Mouse (Mus musculus) erythroblast, embryonic 14.5 days (primary cell): ENCODE data around the gene Ahnak2. TPM values are rescaled to one million over a fixed set of nuclear protein-coding genes. Genes with fewer than 3 reads are reported as not detected.

Experiments used
- H3K27me3 ChIP-seq: 2 replicates; pipeline ENCODE4 v1.6.1; 2012; ENCODE audit warnings: inconsistent platforms; ENCODE audit not compliant: control insufficient read depth
- H3K36me3 ChIP-seq: 2 replicates; pipeline ENCODE4 v1.6.1; 2012; ENCODE audit warnings: mild to moderate bottlenecking, inconsistent platforms; ENCODE audit not compliant: control insufficient read depth
- H3K4me1 ChIP-seq: 2 replicates; pipeline ENCODE4 v1.6.1; 2012; ENCODE audit warnings: inconsistent platforms; ENCODE audit not compliant: control insufficient read depth
- H3K4me3 ChIP-seq: replicated peaks from 2 replicates; pipeline ENCODE3; 2012; ENCODE audit warnings: moderate library complexity, mild to moderate bottlenecking, inconsistent platforms
- H3K9me3 ChIP-seq: 2 replicates; pipeline ENCODE4 v1.6.1; 2012; ENCODE audit warnings: low read length, inconsistent platforms, mixed read lengths; ENCODE audit not compliant: control insufficient read depth
- GATA1 ChIP-seq: IDR thresholded peaks from 2 replicates; pipeline ENCODE4 v1.6.1; 2012; ENCODE audit warnings: low read length, inconsistent platforms, mixed read lengths
- TAL1 ChIP-seq: IDR thresholded peaks from 3 replicates; pipeline ENCODE4 v1.6.1; 2012; ENCODE audit warnings: low read length, inconsistent platforms, mixed read lengths
- polyA plus RNA-seq: library from polyadenylated mRNA; stranded (reverse); fragments of >175 nt; gene quantifications from 2 replicates; pipeline ENCODE4 v1.2.3, GENCODE M21; 2012

Gene Ahnak2
- polyA plus RNA-seq, 1 experiment = 0.01 TPM

DNA sequence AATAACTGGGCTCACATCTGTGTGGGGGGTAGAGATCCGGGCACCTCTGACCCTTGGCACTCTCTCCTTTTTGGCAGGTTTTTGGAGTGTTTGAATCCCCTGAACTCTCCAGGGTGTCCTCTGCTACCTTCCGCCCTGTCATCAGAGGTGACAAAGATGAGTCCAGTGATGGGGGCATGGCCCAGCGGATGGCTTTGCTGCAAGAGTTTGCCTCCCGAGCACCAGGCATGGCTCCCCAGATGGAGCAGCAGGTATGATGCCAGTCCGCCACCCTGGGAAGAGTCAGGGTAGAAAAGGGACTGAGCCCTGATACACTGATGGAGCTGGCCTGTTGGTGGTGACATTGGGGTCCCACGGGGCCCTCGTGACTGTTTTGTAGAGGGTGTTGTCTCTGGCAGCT lies 65.4 kb downstream of the Ahnak2 start:
- peaks cover 18% of the 10 kb centered on the region; the same call in 1 of the 2 replicates for H3K36me3 ChIP-seq
- TF ChIP-seq GATA1 = no peak
- TF ChIP-seq TAL1 = no peak
- no peaks in the 10 kb centered on the region for H3K9me3 ChIP-seq
- H3K4me3 ChIP-seq = no peak overlapping the region
- no peaks in the 10 kb centered on the region for H3K4me1 ChIP-seq
- no peaks in the 10 kb centered on the region for H3K27me3 ChIP-seq

DNA sequence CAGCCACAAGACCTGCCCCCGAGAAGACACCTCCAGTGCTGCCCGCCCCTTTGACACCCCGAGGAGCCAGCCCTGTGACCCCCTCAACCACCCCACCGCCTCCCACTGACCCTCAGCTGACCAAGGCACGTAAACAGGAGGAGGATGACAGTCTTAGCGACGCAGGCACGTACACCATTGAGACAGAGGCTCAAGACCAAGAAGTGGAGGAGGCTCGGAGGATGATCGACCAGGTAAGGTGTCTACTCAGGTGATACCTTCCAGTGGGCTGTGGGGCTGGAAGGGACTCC lies 65.9 kb downstream of the Ahnak2 start:
- Histone ChIP-seq H3K36me3 (peaks cover 18% of the 10 kb centered on the region; the same call in 1 of the 2 replicates), H3K4me3 (no peak overlapping the region), H3K9me3 (no peaks in the 10 kb centered on the region), H3K27me3 (no peaks in the 10 kb centered on the region), H3K4me1 (no peaks in the 10 kb centered on the region)
- TF ChIP-seq TAL1 (no peak), GATA1 (no peak)

DNA sequence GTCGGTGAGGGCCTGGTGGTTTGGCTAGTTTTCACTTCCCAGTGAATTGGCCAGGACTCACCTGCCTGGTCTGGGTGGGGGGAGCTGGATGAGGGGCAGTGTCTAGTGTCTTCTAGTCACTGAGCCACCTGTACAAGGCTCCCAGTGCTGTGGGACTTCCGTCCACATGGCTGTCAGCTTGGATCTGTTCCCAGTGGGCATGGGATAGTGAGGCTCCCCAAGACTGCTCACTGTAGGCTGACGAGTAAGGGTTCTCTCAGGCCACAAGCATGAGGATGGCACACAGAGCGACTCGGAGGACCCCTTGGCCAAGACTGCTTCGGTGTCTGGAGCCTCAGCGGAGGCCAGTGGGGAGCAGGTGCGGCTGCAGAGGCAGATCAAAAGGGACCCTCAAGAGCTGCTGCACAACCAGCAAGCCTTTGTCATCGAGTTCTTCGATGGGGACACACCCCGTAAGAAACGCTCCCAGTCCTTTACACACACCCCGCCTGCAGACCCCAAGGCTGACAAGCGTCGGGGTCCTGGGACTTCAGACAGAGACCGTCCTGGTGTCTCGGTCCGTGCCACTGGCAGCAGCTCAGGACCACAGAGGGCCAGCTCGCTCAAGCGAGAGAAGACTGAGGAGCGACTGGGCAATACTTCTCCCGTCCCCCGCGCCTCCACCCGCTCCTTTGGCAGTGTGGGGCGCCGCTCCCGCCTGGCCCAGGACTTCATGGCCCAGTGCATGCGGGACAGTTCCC lies 66.4 kb downstream of the Ahnak2 start:
- Histone ChIP-seq H3K9me3 (no peaks in the 10 kb centered on the region), H3K27me3 (no peaks in the 10 kb centered on the region), H3K4me1 (no peaks in the 10 kb centered on the region), H3K36me3 (peaks cover 22% of the 10 kb centered on the region; the same call in 1 of the 2 replicates), H3K4me3 (no peak overlapping the region)
- no peak for TF ChIP-seq TAL1
- TF ChIP-seq GATA1 = no peak

DNA sequence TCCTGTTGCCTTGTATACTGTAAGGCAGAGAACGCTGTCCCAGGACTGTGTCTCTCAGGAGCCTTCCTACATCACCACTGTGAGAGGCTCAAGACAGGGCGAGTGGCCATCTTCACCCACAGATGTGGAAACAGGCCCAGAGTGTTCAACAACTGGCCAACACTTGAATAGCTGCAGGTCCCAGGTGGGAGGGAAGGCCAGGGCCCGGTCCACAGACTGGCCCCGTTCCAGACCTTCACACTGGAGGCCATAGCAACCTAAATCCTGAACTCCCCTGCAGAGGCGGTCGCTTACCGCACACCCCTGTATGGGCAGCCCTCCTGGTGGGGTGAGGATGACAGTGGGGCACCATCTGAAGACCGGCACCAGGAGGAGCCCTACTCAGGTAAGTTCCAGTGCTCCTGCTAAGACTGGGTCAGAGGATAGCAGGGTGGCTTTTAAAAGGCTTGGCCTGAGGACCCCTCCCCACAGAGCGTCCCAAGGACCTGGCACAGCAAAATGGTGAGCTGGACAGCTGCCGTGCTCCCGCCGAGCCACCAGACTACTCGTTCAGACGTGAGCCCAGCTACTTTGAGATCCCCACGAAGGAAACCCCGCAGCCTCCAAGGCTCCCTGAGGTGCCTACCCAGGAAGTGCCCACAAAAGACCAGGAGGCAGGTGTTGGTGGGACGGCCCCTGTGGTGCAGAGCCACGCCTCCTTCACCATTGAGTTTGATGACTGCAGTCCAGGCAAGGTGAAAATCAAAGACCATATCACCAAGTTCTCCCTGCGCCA lies 67.4 kb downstream of the Ahnak2 start:
- H3K9me3 ChIP-seq = no peaks in the 10 kb centered on the region
- H3K4me1 ChIP-seq = no peaks in the 10 kb centered on the region
- no peak overlapping the region for H3K4me3 ChIP-seq
- H3K36me3 ChIP-seq = peaks cover 22% of the 10 kb centered on the region; the same call in 1 of the 2 replicates
- TF ChIP-seq GATA1 (no peak), TAL1 (no peak)
- H3K27me3 ChIP-seq = no peaks in the 10 kb centered on the region

DNA sequence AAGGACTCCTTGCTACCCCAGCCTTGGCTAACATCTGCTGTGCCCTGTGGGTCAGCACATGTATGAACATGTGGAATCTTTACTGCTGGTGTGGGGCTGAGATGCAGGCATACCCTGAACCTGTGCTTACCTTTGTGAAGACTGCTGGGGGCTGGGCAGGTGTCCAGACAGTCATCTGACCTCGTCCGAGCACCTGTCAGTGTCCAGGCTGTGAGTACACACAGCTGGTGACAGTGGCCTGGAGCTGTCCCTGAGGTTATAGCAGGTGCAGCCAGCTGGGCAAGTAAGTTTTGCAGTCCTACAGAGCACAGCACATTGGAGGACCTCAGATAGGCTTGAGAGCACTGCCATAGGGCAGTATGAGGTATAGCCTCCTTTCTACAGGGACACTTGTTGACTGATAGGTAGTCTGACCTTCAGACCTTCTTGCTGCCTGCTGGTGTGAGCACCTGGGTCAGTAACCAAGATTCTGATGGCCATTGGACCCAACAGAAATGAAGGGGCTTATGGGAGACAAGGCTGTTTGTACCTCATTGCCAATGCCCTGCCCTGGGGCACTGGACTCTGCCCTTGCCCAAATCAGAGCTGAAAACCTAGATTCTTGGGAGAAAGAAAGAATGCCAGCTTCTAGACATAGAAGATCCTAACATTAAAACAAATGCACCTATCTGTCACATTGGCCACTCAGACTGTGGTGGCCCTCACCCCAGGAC lies 68.2 kb downstream of the Ahnak2 start:
- Histone ChIP-seq H3K4me3 (no peak overlapping the region), H3K4me1 (no peaks in the 10 kb centered on the region), H3K9me3 (no peaks in the 10 kb centered on the region), H3K27me3 (no peaks in the 10 kb centered on the region), H3K36me3 (peaks cover 20% of the 10 kb centered on the region; the same call in 1 of the 2 replicates)
- TF ChIP-seq GATA1 = no peak
- no peak for TF ChIP-seq TAL1

DNA sequence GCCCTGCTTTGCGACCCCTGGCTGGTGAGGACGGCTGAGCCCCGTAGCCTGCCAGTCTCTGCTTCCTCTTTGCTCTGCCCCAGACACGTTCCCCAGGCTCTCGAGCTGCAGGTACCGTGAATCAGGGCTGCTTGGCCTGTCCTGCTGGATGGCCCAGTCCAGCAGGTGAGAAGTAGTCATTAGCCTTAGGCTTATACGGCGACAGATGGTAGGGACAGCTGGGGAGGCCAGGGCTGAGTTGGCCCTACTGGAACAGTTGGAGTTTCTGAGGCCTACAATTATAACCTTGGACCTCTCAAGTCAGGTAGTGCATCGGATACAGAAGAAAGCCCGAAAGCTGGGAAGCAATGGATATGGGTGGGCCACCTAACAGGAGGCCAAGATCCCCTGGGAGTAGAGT lies 69.9 kb downstream of the Ahnak2 start:
- no peak for TF ChIP-seq TAL1
- H3K36me3 ChIP-seq = peaks cover 17% of the 10 kb centered on the region; the same call in 1 of the 2 replicates
- no peaks in the 10 kb centered on the region for H3K27me3 ChIP-seq
- no peaks in the 10 kb centered on the region for H3K4me1 ChIP-seq
- no peak overlapping the region for H3K4me3 ChIP-seq
- H3K9me3 ChIP-seq = no peaks in the 10 kb centered on the region

DNA sequence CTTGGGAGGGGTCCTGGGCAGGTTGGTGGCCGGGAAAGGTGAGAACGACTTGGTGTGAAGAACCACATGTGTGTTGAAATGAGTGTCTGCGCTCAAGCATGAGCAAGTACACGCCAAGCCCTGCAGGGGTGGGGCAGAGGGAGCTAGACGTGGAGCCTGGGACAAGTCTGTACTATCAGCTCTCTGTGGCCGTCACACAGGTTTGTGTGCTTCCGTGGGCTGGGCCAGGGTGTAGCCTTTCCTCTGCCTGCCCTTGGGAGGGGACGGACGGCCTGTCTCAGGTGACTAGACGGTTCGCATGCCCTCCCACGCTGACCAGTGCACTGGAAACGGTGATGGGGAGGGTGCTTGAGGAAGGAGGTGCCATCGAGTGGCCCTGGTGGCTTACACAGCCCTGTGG lies 71.6 kb downstream of the Ahnak2 start:
- Histone ChIP-seq H3K36me3 (peaks cover 11% of the 10 kb centered on the region; the same call in 1 of the 2 replicates), H3K4me1 (no peaks in the 10 kb centered on the region), H3K9me3 (no peaks in the 10 kb centered on the region), H3K27me3 (no peaks in the 10 kb centered on the region), H3K4me3 (no peak overlapping the region)
- TF ChIP-seq TAL1 = no peak
- TF ChIP-seq GATA1 = no peak

DNA sequence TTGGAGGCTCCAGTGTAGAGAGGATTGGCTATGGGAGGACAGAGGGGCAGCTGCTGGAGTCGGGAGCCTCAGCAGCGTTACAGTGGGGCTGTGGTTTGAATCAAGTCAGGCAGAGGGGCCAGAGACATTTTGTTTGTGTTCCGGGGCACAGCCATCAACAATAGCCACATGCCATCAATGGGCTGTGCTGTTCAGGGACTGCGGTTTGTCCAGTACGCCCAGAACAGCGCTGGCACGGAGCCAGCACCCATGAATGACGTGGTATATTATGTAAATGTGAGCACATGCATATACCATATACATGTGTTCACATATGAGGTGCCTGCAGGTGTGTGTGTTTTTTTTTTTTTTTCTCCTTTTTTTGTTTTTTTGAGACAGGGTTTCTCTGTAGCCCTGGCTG lies 74.7 kb downstream of the Ahnak2 start:
- Histone ChIP-seq H3K9me3 (no peaks in the 10 kb centered on the region), H3K4me3 (no peak overlapping the region), H3K36me3 (peaks cover 6% of the 10 kb centered on the region; the same call in 1 of the 2 replicates), H3K4me1 (no peaks in the 10 kb centered on the region; the same call in 1 of the 2 replicates), H3K27me3 (peaks cover 10% of the 10 kb centered on the region)
- no peak for TF ChIP-seq TAL1
- no peak for TF ChIP-seq GATA1
